Mouse (Mus musculus): Measurements from ENCODE around the gene Atp6v0b. TPM values are rescaled to one million over a fixed set of nuclear protein-coding genes. Genes with fewer than 3 reads are reported as not detected.

Gene Atp6v0b
- total RNA-seq, 2 experiments from 2014 or later: 115 to 126 TPM

DNA sequence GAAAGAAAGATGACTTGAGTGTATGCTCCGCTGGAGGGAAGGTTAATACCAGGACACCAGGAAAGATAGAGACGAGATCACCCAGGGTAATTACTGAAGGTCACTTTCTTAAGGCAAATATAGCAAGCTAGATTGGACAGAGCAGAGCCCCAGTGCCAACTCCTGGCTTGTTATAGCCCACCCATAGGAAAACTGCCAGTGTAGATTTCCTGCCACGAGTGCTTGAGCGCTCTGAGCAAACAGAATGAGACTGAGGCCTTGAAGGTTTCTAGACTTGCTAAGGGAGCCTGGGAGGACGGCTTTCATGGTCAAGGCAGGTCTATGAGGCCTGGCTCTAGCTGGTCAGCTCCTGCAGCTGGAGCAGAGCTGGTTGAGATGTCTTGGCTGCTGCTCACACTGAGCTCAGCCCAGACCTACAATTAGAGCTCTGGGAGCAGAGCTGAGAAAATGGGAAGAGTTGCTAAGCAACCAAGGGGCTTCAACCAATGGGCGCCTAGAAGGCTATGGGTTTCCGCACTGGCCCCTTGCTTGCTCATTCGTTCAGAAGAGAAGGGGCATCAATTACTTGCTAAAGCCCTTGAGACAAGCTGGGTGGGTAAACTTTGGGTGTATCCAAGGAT, 21.8 kb upstream of the Atp6v0b start:
- no peak for DNase-seq

DNA sequence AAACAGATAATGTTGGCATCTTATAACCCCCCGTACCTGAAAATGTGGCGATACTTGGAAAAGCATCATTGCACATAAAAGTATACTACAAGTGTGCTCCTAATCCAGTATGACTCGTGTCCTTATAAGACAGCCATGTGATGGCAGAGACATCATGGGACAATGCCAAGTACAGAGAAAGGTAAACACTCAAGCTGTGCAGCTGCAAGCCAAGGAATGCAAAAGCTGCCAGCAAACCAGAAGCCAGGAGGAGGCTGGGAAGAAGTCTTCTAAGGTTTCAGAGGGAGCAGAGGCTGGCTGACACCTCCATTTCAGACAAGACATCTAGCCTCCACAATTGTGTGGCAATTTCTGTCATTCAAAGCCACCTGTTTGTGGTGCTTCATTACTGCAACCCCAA, 19.1 kb upstream of the Atp6v0b start:
- DNase-seq: no peak

DNA sequence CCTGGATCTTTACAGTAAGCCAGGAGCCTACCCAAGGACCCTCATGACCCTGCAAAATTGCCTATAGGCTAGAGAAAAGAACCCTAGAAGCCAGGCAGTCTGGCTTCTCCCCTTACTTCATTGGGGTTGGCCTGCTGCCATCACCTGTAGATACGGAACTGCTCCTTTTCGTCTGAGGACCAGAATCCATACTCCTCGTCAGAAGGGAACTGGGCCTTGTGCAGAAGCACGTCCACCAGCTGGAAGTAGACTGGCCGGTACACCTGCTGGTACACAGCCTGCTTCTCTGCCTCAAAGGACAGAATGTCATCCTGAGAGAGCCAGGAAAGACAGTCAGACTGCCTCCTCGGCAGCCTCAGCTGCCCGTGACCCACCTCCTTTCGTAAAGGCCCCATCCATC, 17.6 kb upstream of the Atp6v0b start:
- DNase-seq: no peak

DNA sequence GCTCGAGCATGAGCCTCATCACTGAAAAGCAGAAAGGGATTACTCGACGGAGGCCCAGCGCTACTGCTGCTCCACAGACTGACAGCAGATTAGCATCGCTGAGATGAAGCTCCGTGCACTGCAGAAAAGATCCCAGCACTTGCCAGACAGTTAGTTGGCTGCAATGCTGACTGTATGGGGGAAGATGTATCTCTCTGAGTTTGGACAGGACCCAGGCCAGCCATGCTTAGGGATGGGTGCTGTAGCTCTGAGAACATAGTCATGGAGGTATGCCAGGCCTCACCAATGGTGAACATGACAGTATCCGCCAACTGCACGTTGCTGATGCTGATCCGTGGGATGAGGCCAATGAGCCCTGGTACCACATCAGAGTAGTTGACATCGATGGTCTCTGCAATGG, 17.0 kb upstream of the Atp6v0b start:
- no peak for DNase-seq

DNA sequence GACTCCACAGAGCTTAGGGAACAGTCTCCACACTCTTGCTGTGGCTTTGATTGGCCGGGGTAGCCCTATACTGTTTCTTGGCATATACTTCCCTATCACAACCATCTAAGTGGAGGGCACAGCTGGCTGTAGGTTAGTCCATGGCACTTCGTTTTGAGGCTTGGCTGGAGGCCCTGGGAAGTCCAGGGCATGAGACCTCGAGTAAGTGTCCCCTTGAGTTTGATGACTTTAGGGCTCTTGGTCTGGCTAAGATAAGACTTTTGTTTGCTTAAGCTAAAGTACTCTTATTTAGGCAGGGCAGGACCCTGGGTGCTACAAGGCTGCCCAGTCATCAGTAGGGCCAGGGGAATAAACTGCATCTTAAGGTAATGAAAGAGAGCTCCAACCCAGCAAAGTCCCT, 11.0 kb upstream of the Atp6v0b start:
- no peak for DNase-seq

DNA sequence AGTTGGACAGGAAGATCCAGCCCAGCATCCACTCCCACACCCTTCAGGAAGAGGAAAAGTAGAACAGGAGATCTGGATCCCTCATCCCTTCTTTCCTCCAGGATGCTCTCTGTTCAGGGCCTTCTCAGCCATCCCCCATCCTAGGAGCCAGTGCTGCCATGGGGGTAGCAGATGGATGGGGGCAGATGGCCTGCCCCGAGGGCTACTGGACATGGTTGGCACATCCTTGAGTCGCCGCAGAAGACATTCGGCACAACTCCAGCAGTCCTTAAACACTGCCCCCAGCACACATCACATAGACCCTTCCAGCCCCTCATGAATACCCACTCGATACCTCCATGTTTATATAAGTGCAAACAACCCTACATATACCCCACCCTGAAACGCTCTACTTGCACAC, 8.9 kb upstream of the Atp6v0b start:
- no peak for DNase-seq

DNA sequence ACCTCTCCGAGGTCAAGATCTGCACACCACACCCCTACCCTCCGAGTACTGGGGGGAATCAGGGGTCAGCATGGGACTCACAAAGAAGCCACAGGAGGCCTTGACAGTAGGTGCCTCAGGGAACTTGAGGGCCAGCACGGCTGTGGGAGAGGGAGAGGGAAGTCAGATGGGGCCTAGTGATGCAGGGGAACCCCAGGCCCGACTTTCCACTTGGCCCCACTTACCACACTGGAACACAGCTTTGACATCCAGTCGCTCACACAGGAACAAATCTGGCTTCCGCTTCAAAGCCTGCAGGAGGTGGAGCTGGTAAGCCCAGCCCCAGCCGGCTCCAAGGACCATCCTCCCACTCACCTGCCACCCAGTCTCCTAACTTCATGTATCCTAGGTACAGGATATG, 8.2 kb upstream of the Atp6v0b start:
- DNase-seq: no peak

DNA sequence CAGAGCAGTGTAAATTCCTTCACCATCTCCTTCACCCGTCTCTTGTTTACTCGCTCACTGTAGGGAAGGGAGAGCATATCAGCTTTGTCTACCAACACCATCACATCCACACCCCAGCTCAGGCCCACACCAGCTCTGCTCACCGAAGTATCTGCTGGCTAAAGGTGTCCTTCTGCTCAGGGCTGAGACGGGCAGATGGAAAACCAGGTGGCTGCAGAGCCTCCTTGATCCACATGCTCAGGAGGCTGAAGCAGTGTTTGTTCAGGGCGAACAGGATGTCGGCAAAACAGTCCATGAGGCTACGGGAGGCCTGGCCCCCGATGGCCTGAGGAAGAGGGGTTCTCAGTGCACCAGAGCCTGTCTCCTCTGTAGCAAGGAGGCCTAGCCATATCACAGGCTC, 7.5 kb upstream of the Atp6v0b start:
- DNase-seq: no peak

DNA sequence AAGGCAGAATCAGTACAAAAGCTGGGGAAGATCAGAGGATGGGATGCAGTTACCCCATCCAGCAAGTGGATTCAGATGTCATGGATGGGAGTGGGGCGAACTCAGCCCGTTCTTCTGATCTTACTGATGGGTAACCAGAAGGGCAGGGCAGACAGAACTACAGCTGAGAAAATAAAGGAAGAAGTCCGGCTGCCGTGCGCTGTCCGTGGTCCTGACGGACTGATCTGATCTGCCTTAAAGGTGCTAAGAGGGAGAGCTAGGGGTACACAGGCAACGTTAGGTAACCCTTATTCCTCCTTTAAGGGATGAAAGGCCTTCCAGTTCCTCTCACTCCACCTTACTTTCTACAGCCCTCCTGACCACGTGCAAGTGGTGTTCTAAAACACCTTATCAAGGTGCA, 6.2 kb upstream of the Atp6v0b start:
- DNase-seq: peak; percentile 70

DNA sequence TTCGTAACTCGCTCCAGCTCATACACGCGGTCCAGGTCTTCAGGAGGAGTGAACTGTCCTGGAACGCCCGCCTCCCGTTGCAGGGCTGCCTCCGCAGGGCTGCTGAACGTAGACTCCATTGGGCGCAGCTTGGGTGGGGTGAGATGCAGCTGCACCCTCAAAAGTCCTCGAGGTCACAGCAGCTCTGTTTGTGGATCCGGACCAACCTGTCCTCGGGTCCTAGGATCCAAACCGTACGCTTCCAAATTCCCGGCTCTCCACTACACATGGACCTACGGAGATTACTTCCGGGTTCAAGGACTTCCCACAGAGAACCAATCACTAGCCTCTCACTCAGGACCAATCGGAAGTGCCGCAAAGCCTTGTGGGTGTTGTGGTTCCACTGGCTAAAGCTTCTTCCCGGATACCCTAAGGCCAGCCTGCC, 4.6 kb upstream of the Atp6v0b start, which contains the start of gene Dph2:
TSS of gene Dph2 (minus strand) at position 295 of the 424 bp plus-strand sequence.
- DNase-seq: peak; percentile 78

DNA sequence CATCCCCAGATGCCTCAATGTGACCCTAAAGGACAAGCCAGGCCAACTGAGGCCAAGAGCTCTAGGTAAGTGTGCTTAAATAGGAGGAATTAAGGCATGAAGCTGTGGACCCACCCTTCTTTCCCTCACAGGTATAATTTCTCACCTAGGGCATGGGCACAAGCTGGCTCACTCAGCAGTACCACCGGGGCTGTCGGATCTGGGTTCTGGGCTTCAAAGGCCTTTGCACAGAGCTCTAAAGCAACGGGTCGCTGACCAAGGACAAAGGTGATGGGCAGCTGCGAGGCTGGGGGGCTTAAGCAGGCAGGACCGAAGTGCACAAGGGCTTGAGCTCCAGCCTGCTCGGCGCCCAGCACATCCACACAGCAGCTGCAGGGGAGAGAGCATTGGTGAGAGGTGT, 3.6 kb upstream of the Atp6v0b start:
- DNase-seq: no peak

DNA sequence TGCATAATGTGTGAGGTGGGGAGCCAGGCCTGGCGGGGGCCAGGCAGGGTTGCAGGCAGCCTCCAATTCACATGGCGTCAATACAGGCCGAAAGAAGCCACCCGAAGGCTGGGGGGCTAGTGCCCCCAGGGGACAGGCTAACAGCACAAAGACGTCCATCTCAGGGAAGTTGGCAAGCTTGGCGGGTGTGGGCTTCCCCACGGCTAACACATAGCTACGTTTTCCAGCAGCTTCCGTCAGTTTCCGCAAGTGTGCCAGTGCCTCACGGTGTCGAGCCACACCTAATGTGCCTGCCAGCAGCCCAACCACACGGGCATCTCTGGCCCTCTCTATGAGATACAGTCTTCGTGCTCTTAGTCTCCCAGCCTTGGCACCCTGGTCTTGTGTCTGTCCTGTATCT, 2.9 kb upstream of the Atp6v0b start:
- DNase-seq: no peak

DNA sequence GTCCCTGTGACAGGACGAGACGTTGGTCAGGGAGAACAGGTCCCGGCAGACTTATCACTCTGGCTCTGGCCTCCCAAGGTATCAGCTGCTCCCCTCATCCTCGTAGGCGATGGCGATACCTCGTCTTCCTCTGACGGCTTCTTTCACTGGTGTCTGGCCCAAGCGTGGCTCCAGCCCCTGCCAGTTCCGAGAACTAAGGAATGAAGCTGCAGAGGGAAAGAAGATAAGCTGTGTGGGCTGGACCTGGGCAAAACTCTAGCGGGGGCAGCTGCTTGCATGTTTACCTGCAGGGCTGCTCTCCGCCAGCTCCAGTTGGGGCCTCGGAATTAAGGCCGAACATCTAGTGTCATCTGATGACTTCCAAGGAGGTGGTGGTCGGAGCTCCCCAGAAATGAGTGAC, 2.3 kb upstream of the Atp6v0b start:
- no peak for DNase-seq

DNA sequence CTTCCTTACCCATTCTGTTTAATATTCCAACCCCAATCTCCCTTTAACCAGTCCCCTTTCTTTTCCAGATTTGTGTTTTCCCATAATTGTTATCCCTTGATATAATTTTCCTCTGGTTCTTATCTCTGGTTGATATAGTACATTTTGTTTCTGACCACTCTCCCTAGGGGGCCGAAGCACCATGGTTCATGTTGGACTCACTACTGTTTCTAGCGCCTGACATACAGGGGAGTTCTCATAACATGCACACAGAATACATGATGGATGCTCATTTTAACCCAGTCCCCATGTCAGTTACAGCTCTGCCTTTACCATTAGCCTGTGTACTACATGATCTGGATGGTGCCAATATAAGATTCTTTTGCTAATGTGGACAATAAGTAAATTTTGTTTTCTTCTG, 787 bp upstream of the Atp6v0b start:
- DNase-seq: no peak

DNA sequence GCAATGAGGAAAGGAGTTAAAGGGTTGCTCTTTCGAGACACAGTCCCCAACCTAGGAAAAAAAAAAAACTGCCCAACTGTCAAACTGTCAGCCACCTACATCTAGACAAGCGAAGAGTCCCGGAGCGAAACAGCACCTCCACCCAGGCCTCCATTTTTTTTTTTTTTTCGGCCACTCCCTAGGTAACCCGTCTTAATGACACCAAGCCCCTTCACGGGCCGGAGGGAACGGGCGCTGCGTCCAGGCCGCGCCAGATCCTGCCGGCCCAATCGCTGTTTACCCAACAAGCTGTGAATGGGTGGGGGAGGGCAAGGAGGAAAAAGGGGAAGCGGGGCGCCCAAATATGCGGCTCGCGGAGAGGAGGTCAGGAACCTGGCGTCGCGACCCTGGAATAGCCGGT, 489 bp downstream of the Atp6v0b start:
- peak; percentile 30 for DNase-seq

DNA sequence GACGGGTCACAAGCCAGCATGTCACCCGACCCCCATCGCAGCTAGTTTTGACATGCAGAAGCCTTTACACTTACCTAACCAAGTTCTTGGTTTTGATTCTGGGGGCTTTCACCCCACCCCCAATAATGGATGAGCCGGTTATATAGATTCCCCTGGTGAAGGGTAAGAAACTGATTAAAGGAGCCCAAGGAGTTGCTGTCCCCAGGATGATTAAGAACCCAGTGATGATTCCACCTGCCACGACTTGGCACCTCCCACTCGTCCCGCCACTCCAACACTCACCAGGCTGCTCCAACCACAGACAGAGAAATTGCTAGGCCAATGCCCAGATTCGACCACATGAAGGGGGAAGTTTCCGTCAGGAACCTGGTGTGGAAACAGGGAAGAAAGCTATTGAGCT, 1.1 kb downstream of the Atp6v0b start:
- no peak for DNase-seq

DNA sequence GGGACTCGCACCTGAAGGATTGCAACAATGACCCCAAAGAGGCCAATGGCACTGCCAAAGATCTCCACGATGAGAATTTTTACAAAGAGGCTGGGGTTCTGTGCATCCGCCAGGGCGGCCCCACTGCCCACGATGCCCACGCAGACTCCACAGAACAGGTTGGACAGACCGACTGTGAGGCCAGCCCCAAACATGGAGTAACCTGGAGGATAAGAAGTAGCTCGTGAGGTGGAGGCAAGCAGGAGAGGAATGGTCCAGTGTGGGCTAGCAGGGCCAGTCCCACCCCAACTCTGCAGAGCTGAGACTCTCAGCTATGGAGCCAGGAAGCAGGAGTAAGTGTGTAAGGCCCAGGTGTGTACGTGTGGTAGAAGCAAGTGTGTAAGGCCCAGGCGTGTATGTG, 2.0 kb downstream of the Atp6v0b start:
- no peak for DNase-seq

DNA sequence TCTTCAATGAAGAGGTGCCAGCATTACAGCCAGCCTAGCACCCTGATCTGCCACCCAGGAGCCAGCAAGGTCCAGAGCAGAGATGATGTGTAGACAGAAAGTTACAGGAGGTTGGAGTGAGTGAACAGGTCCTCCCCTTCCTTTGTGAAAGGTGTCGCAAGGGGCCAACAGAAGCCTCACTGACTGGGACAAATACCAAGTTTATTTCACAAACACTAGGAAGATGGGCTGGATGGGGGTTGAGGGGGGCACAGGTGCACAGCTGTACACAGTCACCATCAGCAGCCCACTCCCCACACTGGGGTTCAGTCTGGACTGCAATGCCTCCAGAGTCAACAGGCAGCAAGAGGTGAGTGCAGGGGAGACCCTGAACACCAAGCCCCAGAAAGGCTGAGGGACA, 3.0 kb downstream of the Atp6v0b start:
- DNase-seq: no peak

DNA sequence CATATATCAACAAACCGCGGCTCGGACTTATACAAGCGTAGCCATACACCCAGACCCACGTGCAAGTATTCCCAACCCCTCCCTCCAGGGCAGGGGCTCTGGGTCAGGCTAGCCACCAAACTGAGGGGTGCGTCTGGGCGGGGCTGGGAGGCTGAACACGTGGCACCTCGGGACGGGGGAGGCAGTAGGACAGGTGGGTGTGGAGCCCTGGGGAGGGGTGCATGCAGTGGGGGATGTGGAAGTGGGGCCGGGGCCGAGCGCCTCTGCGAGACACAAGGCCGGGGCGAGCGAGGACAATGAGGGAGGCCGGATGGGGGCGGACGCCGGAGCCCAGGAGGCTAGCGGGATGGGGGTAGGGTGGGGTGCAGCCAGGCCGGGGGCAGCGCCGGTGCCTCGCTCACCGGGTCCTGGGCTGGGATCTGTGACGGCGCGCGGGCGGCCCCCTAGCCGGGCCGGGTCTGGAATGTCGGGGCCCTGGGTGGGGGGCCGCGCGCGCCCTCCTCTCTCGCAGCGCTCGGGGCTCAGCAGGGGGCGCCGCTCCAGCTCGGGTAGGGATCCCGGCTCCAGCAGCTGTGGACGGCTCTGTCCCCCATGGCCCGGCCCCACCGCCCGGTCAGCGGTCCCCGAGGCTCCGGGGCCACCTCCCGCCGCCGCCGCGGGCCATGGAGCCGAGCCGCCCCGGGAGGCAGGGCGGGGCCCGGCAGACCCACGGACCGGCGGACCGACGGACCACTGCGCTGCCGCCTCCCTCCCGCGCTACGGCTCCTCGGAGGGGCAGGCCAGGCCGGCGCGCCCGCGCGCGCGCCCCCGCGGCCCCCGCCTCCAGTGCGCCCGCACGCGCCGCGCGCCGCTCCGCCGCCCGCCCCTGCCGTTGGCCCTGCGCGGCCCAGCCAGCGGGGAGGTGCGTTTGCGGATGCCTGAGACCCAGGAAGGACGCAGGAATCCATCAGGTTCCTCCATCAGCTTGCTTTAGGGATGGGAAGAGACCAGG, 4.1 kb downstream of the Atp6v0b start, which contains the start of gene B4galt2:
TSS of gene B4galt2 (minus strand) at position 787 of the 991 bp plus-strand sequence.
- DNase-seq: peak; percentile 63

DNA sequence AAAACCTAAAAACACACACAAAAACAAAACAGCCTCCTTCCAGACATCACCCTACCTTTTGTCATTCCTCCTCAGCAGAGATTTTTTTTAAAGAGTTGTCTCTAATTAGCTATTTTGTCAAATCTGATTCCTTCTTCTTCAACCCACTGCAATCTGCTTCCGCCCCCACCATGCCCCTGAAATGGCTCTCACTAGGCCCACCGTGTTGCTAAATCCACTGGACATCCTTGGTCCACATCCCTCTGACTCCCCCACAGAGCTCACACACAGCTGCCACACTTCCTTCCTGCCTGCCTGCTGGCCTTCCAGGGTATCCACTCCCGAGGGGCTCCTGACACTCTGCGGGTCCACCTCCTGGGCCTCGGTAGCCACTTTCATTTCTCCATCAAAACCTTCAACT, 8.4 kb downstream of the Atp6v0b start:
- no peak for DNase-seq

DNA sequence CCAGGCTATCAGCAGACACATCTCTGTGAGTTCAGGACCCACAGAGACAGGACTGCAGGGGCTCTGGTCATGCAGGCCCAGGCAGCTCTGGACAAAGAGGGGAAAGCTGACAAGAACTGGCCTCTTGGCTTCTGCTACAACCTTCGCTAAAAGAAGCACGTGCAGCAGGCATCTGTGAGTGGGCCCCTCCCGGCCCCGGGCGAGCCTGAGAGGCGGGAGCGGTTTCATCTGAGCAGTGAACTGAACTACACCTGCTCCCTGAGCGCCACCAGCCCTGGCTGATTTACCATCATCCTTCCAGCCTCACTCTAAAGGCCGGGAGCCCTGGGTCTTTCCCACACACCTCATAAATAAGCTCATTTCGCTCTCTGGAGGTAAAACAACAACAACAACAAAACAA, 8.8 kb downstream of the Atp6v0b start:
- no peak for DNase-seq

DNA sequence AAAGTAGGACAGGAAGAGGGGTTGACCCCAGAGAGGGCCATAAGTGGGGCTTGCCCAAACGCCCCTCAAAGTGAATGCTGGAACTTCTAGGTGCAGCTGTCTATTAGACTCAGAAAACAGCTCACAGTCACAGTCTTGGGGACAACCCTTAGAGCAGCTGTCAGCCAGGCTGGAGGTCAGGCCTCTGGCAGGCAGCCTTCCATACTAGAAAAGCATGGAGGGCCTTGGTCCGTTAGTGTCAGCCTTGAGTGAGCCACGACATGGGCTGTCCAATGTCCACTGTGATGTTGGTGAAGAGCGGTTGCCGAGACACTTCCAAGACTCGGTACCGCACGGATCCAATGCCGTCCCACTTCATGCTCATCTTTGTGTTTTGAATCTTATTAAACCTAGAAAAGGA, 13.5 kb downstream of the Atp6v0b start:
- no peak for DNase-seq

DNA sequence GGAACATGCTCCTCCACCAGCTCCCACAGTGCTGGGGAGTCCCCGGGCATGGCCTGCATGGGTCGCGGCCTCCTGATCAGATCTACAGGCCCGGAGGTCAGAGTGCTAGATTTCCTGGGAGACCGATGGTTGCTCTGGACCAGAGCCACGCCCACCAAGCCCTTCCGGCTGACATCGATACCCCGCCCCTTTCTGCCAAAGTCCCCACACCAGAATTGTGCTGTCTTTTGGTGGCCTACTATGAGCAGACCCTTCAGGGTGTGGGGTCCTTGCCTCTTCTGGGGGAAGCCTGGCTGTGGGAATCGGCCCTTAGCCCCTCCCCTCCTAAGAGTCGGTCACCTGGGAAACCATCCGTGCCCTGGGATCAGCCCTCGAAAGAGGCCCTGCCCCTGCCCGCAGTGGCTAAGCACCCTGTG, 14.7 kb downstream of the Atp6v0b start, which contains the start of gene Ccdc24:
TSS of gene Ccdc24 (minus strand) at position 87 of the 416 bp plus-strand sequence.
- no peak for DNase-seq

DNA sequence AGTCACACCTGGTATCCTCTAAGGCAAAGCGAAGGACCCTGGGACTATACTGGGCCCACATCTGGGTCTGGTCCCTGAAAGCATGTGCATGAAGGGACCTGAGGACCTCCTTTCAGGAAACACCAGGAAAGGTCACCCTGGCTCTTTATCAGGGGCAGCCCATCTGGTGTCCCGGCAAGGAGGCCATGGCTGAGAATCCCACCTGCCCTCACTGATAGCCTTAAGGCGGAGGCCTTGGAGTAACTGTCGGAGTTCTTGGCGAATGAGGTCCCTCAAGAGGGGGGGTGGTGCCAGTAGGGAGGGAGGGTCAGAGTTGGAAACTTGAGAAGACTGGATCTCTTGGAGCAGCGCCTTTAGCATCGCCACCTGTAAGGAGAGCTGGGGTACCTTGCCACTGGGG, 15.3 kb downstream of the Atp6v0b start:
- DNase-seq: no peak
